Mouse (Mus musculus) R1 (cell line): ENCODE measurements around the gene Cd2bp2.

Experiments
- DNase-seq: peaks from one replicate; pipeline ENCODE4 v3.0.0-alpha.2; 2018; ENCODE audit warnings: low read depth, low spot score

Gene Cd2bp2

DNA sequence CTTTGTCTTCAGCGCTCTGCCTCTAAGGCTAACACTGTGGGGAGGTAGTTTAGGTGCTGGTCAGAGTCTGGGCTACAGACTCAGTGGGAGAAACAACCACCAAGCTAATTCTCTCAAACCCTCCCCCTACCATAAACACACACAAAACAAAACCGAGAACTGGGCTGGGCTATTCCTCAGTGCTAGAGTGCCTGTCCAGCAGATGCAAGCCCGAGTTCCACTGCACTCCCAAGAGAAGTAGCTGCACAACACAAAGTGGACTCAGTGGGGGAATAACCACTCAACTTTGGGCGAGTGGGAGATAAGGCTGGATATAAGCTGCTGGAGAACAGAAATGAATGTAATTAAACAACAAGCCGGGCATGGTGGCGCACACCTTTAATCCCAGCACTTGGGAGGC lies 5.2 kb downstream of the Cd2bp2 start:
- no peak for DNase-seq

DNA sequence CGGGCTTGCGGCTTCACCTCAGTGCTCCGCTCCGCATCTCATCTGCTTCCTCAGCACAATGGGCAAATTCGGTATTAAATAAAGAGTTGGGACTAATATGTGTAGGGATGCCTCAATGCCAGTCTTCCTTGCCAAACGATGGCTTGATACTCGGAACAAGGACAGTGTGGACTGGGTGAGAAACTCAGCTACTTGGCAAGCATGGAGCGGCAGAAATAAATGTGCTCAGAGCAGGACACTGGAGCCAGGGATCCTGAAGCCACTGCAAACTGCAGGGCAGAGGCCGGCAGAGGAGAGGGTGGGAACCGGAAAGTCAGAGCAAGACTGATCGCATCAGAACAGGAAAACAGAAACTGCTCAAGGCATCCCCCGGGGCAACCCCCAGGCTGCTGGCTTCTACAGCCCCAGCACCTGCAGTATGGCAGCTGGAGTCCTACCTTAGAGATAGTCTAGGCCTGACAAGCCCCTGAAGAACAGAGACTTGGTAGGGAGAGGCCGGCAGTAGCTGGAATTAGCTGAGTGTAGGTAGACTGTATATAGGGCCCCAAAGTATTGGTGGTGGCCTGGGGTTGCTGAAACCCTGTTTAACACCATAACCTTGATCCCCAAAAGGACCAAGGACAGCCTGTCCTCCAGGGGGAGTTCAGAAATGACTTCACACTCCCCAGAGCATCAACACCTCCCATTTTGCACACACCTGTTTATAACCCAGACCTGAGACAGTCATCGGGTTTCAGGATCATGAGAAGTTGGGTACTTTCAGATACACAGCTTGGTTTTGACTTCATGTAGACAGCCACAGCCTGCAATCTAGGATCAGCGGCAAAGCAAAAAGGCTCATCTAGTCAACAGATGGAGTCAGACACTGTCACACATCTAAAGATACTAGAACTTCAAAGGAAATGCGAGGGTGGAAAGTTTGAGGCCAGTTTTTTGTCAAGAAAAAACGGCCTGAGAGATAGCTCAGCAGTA lies 7.3 kb downstream of the Cd2bp2 start:
- DNase-seq: no peak

DNA sequence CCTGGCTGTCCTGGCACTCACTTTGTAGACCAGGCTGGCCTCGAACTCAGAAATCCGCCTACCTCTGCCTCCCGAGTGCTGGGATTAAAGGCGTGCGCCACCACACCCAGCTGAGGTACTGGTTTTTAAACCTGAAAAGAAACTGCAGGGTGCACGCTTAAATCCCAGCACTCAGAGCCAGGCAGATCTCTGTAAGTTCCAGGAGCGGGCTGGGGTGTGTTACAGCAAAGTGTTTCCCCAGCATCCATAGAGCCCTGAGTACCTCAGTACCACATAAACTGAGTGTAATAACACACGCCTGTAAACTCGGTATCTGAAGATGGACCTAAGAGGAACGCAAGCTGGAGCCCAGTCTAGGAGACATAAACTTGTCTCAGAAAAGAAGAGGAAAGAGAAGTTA lies 8.5 kb downstream of the Cd2bp2 start:
- peak; percentile 89 for DNase-seq

DNA sequence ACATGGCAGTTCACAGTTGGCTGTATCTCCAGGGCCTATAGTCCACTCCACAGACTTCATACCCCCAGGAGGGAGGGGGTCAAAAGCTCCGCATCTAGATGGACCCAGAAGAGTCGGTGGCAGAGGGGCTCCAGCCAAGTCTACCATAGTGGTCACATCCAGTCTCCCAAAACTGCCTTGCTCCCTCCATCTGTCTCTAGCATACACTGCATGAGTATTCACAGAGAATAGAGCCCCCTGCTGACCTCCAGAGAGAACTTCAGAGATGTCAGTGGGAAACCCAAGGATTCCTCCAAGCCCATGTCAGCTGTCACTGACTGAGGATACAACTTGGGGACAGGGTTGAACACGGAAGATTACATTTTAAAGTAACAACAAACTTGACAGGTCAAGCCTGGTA lies 10.2 kb downstream of the Cd2bp2 start:
- peak; percentile 80 for DNase-seq

DNA sequence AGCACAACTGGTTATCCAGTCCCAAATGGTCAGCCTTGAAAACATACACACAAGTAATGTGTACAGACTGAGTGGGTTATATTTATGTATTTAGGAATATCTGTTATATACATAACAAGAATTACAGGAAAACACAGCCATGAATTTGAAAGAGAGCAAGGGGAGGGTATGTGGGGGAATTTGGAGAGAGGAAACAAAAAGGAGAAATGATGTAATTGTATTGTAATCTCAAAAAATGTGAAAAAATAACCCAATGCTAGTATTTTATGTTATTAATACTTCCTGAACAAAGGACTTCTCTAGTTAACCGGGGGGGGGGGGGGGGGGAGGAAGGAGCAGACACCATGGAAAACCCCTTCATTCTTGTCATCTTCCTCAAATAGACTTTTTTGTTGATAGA lies 11.1 kb downstream of the Cd2bp2 start:
- no peak for DNase-seq

DNA sequence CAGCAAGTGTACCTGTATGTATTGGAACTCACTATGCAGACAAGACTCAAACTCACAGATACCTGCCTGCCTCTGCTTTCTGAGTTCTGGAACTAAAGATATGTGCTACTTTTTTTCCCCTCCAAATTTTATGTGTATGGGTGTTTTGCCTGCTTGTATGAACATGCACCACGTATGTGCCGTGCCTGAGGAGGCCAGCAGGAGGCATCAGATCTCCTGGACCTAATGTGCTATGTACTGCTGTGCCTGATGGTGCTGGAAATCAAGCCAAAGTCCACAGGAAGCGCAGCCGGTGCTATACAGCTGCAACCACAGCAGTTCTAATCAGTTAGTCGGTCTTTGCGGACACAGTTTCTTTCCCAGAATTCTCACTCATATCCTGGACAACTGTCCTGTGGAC lies 12.0 kb downstream of the Cd2bp2 start:
- peak; percentile 83 for DNase-seq

DNA sequence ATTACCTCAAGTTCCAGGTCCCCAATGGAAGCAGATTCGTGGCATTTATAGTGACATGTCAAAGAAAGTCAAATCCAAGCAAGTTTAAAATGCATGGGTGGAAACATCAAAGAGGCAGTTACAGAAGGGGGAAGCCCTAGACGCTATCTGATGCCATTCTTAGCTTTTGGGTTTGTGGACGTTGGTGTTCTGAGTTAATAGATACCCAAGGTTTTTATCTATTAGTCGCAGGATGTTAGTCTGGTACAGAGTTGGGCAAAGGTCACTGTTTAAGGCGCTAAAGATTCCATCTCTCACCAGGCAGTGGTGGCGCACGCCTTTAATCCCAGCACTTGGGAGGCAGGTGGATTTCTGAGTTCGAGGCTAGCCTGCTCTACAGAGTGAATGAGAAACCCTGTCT lies 12.5 kb downstream of the Cd2bp2 start:
- no peak for DNase-seq

DNA sequence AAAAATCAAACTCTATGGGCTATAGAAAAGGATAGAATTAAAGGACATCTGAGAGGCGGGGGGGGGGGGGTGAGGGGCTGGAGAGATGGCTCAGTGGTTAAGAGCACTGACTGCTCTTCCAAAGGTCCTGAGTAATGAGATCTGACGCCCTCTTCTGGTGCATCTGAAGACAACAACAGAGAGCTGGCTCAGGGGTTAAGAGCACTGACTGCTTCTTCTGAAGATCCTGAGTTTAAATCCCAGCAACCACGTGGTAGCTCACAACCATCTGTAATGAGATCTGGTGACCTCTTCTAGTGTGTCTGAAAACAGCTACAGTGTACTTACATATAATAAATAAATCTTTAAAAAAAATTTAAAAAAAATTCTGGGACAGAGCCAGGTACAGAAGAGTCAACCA lies 14.1 kb downstream of the Cd2bp2 start:
- DNase-seq: peak; percentile 78

DNA sequence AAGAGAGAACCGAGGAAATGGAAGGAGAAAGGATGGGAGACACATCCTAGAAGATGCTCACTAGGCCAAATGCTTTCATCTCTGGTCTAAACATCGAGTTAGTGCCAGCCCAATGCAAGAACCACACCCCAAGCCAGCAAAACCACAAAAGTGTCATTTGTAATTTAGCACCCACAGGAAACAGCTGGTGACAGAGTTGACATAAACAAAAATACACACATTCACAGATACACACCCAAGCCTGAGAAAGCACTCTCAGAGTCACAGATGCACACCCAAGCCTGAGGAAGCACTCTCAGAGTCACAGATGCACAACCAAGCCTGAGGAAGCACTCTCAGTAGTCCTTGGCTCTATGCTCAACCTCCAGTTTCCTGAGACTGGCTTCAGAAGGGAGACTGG lies 15.1 kb downstream of the Cd2bp2 start:
- DNase-seq: no peak

DNA sequence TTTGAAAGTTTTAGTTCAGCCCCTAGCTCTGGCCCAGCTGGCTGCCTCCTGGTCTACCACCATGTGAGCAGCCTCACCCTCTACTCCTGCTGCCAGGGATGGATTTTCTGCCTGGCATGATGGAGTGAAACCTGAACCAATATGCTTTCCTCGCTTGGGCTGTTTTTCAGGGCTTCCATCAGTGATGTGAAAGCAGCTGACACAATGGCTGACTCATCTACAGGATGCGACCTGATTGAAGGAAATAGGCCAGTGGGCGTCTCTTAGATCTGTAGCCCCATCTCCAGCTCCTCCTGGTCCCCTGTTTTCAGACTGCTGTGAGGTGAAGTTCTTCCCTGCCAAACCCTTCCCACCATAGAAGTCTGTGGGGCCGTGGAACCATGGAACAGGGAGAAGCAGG lies 18.9 kb downstream of the Cd2bp2 start:
- no peak for DNase-seq

DNA sequence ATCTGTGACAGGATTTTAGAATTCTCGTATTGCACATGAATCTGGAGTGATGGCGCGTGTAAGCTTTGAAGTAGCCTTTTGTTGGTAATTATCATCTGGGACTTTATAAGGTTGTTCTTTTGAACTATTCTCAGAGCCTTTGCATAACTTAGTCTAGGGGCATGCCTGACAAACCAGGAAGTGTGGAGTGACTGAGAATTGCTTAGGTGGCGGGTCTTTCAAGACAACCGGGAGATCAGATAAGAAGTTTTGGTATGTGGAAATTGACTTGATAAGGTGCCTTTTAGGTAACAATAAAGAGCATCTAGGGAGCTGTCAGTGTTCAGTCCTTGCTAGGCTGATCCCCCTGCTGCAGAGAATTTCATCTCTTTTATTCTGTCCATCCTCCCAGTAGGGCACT lies 29.3 kb downstream of the Cd2bp2 start:
- no peak for DNase-seq

DNA sequence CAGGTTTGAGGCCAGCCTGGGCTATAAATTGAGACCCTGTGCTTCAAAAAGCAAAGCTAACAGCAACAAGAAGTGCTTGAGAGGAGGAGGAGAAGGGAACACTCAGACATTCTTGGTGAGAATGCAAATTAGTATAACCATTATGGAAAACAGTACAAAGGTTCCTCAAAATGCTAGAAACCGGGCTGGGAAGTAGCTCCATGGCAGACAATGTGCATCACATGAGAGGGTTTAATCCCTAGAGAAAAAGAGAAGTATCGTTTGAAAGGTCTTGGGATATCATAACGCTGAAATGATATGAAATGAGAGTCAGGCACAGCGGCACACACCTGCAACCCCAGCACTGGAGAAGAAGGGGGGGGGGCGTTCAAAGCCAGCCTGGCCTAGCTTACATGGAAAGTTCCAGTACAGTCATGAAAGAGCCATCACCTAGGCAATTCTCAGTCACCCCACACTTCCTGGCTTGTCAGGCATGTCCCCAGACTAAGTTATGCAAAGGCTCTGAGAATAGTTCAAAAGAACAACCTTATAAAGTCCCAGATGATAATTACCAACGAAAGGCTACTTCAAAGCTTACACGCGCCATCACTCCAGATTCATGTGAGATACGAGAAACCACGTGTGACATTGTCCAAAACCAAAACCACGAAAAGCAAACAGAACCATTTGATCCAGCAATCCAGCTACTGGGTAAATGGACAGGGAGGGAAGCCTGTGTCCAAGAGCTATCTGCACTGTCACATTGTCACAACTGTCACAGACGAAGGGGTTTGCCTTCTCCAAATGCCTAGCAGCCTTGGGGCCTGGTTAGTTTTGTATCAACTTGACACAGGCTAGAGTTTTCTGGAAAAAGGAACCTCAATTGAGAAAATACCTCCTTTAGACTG lies 30.0 kb downstream of the Cd2bp2 start:
- no peak for DNase-seq

DNA sequence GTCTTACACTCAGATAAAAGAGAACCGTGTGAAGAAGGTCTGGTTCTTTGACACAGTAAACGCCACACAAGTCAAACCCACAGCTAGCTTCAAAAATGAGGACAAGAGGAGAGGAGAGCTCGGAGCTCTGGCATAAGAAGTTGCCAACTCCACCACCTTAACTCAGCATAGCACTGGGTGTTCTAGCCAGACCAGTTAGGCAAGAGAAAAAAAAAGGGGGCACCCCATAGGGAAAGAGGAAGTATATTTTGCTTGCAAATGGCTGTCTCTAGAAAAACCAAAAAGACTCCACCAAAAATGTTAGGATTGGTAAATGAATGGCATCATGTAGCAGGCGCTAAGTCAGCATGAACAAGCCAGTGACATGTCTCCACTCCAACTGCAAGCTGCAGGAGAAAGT lies 31.8 kb downstream of the Cd2bp2 start:
- no peak for DNase-seq

DNA sequence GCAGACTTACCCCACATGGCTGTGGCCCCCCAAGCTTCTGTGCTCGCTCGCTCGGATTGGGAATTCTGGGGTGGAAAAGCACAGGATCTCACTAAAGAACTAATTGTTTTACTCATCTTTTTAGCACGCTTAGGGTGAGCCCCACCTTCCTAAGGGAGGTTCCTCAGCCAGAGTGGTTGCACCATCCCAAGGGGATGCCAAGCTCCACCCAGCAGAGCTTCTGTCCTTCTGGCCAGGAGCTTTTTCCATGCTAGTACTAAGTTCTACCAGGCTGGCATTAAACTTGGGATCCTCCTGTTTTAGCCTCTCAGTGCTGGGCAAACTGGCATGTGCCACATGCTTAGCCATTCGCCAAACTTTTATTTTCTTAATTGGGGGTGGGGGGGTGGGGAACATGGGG lies 33.3 kb downstream of the Cd2bp2 start:
- no peak for DNase-seq

DNA sequence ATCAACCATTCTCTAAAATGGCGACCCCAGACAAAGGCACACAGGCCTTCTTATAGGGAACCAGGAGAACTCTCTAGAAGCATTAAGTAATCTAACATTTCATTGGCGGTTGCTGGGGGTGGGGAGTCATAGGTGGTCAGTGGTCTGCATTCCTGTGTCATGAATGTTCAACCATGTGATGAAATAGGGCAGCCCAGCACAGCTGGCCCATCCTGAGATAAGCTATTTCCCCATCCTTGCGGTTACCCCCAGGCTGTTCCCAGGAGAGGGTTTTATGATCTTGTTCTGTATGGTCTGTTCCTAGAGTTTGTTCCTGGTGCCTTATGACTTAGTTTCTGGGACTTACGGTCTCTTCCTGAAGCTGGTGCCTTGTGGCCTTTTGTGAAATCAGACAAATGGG lies 38.3 kb downstream of the Cd2bp2 start:
- no peak for DNase-seq

DNA sequence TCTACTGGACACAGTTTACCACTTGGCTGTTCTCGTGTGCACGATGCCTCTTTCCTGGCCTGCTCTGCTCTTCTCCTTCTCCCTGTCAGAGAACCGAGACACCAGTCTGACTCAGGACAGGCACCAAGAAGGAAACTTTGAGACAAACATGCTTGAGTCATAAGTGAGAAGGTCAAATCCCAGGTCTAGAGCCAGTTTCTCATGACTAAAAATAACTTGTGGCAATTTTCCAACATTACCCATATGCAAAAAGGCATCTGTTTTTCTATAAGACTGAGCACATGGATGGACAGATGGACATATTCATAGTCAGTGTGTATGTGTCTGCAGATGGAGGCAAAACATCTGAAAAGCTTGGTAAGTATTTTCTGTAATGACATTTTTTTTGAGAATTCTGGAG lies 42.4 kb downstream of the Cd2bp2 start:
- DNase-seq: no peak

DNA sequence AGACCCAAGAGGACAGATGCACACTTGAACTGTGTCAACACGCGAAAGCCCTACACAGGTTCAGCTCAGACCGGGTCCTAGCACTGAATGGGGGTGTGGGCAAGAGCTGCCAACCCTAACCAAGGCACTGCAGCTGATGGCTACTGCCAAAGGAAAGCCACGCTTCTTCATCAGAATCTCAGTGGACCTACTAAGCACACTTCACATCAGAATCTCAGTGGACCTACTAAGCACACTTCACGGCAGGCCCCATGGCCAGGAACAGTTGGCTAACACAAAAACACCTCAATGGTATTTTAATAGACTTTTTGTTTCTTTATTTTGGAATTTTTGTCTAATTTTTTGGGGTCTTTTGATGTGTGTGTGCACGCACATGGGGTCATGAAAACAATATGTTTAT lies 43.4 kb downstream of the Cd2bp2 start:
- DNase-seq: no peak

DNA sequence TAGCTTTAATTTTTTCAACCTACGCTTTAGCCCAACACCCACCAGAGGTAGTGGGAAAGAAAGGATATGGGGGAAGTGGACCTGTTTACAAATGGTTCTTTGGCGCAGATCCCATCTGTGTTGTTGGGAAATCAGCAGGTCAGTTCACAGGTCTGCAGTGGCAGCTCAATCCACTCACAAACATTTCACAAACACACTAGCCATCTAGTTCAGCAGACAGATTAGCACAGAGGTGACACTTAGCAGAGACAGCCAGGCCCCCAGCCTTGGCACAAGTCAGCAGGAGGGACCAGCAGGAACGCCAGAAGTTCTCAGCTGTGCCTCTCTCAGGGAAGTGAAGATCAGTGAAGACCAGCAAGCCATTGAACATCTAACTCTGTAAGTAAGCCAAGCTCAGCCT lies 47.9 kb downstream of the Cd2bp2 start:
- no peak for DNase-seq

DNA sequence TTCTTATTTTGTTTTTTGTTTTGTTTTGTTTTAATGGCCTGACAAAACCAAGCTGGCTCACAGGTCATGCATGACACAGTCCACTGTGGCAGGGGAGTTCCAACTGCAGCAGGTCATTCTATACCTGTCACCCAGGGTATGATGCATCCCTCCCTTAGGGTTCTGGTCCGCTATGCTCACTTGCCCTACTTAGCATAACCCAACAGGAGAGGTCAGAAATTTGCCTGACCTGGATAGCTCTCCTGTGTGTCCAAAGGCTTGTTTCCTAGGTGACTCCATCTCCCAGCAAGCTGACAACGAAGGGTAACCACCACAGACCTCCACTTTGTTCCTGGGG lies 49.6 kb downstream of the Cd2bp2 start:
- DNase-seq: no peak

DNA sequence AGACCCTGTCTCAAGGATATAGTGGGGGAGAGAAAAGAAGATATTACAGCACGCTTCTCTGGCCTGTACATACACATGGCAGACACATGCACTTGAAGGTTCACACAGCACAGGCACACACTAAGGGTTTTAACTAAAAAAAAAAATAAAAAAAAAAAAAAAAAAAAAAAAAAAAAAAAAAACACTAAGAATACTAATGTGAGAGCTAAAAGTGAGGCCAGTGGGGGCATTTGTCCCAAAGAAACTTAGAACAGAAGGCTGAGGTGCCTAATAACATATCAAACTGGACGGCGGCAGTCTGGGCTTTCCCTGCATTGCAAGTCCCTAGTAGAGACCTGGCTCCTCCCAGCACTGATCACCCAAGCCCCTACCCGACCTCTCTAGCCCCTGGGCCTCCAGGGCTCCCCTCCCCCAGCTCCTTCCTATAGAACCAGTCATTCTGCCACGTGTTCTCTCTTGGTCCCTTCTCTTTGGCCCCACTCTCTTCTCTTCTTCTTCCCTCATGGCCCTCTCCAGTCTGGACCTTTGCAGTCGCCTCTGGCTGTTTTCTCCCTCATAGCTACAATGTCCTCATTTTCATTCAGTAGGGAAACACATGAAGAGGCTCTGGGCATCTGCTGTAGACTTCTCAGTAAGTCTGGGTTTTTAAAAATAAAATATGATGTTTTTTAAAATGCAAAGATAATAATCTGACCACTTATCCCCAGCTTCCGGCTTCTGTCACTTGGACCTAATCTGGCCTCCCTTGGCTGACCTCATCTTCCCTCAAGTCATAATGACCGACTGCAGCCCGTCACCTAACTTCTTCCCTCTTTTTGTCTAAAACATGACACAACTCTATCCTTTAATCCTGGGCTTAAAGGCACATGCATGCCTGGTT lies 50.2 kb downstream of the Cd2bp2 start:
- DNase-seq: no peak

DNA sequence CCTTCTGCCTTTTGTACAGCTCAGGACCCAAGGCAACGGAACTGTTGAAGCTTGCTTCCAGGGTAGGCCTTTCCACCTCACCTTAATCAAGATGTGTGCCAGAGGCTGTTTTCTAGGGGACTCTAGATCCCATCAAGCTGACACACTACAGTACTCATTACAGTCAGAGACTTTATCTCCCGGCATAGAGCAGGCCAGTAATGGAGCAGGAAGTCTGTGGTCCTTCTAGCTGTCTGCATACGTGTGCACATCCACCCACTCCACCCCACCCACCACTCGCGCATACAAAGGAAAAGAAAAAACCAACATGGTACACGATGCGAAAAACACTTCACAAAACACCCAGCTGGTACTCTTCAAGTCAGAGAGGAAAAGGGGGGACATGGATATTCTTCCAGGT lies 51.4 kb downstream of the Cd2bp2 start:
- DNase-seq: no peak

DNA sequence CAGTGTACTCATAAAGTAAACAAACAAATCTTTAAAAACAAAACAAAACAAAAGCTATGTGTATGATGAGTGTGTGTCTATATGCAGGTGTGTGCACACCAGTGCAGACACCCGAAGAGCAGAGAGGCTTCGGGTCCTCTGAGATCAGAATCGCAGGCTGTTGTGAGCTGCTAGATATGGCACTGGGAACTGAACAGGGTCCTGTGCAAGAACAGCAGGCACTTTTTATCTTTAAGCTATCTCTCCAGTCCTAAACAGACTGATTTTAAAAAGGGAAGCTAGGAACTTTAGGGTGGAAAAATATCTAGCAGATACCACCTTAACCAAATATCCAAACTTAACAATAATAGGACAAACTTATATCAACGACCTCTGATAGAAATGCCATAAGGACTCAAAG lies 53.2 kb downstream of the Cd2bp2 start:
- no peak for DNase-seq
